36 mouse cellular contexts compared by ENCODE assay signal in the genomic region with DNA sequence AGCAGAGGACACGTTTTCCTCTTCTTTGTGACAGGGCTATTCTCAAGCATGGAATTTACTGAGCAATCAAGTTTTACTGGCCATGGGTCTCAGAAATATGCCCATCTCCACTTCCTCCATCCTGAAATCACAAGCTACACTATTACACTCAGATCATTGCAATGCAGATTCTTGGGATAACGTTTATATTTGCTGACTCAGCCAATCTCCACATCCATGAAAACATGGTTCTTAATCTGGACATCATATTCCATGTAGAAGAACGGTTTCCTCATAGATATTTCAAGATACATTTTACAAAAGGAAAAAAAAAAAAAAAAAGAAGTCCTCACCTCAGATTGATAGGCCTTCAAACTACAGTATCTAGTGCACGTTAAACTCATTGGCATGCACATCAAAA.
"Had no signal": no experiment of that assay in that cellular context is flagged by ENCODE, and none has a peak within 500 bp of the region (broad histone marks: within the 10 kb centered on the region; RNA-seq: fewer than 3 reads in every experiment).

No protein-coding gene starts in this region.

- H3K27ac ChIP-seq: heart, embryonic 10.5 days; heart, embryonic 13.5 days; heart, embryonic 15.5 days; hindbrain, embryonic 10.5 days; hindbrain, embryonic 12.5 days; hindbrain, embryonic 13.5 days; hindbrain, embryonic 14.5 days; hindbrain, embryonic 15.5 days; hindbrain, postnatal 0 days; intestine, embryonic 15.5 days; kidney, embryonic 15.5 days; kidney, postnatal 0 days; layer of hippocampus, adult 2 months; left cerebral cortex, adult 2 months had no signal

- ATAC-seq: hindbrain, embryonic 16.5 days; hindbrain, postnatal 0 days; inflammation-experienced regulatory T-cells, adult 6 months; intestine, embryonic 15.5 days; intestine, embryonic 16.5 days; intestine, postnatal 0 days had no signal

- DNase-seq: heart, postnatal 10 days; heart, postnatal 14 days; heart, postnatal 36 days; heart, postnatal 4 days; kidney, adult 11 months; kidney, adult 18-20 months; kidney, adult 2 months; kidney, adult 8-10 months; kidney, adult 9 months; kidney, postnatal 10 days; kidney, postnatal 14 days; kidney, postnatal 25 days; kidney, postnatal 36 days; kidney, postnatal 4 days; layer of hippocampus, adult 9-11 months; layer of hippocampus, postnatal 36 days had no signal

- H3K4me2 ChIP-seq: heart, embryonic 11.5 days; heart, embryonic 12.5 days; heart, embryonic 13.5 days; heart, embryonic 15.5 days; hindbrain, embryonic 12.5 days; hindbrain, embryonic 13.5 days; hindbrain, embryonic 14.5 days; hindbrain, embryonic 15.5 days; intestine, embryonic 15.5 days; kidney, embryonic 15.5 days had no signal

- H3K36me3 ChIP-seq: heart, embryonic 10.5 days; heart, embryonic 12.5 days; heart, embryonic 13.5 days; heart, embryonic 15.5 days; hindbrain, embryonic 10.5 days; hindbrain, embryonic 12.5 days; hindbrain, embryonic 13.5 days; hindbrain, embryonic 15.5 days; intestine, embryonic 15.5 days; kidney, embryonic 15.5 days had no signal

- H3K4me3 ChIP-seq: heart, embryonic 10.5 days; heart, embryonic 12.5 days; heart, embryonic 13.5 days; heart, embryonic 15.5 days; hindbrain, embryonic 10.5 days; hindbrain, embryonic 12.5 days; hindbrain, embryonic 13.5 days; hindbrain, embryonic 15.5 days; intestine, embryonic 15.5 days; kidney, embryonic 15.5 days; layer of hippocampus, adult 2 months; left cerebral cortex, adult 2 months had no signal

- H3K9ac ChIP-seq: heart, embryonic 12.5 days; heart, embryonic 13.5 days; heart, embryonic 15.5 days; hindbrain, embryonic 12.5 days; hindbrain, embryonic 13.5 days; hindbrain, embryonic 14.5 days; hindbrain, embryonic 15.5 days; intestine, embryonic 15.5 days; kidney, embryonic 15.5 days had no signal

- H3K9me3 ChIP-seq: heart, embryonic 10.5 days; heart, embryonic 12.5 days; heart, embryonic 13.5 days; heart, embryonic 15.5 days; hindbrain, embryonic 10.5 days; hindbrain, embryonic 12.5 days; hindbrain, embryonic 13.5 days; hindbrain, embryonic 15.5 days; intestine, embryonic 15.5 days; kidney, embryonic 15.5 days had no signal

- H3K4me1 ChIP-seq: heart, embryonic 10.5 days; heart, embryonic 12.5 days; heart, embryonic 13.5 days; hindbrain, embryonic 10.5 days; hindbrain, embryonic 12.5 days; hindbrain, embryonic 13.5 days; hindbrain, embryonic 15.5 days; intestine, embryonic 15.5 days; kidney, embryonic 15.5 days had no signal

- H3K27me3 ChIP-seq: heart, embryonic 12.5 days; heart, embryonic 13.5 days; heart, embryonic 15.5 days; hindbrain, embryonic 12.5 days; hindbrain, embryonic 13.5 days; hindbrain, embryonic 15.5 days; intestine, embryonic 15.5 days; kidney, embryonic 15.5 days had no signal
